Mouse (Mus musculus) C2C12 (cell line): ENCODE data around the gene Phkg1. TPM values are rescaled to one million over a fixed set of nuclear protein-coding genes. Genes with fewer than 3 reads are reported as not detected.

Experiments
- H3K27me3 ChIP-seq: one replicate; pipeline ENCODE4 v1.6.1; 2011; ENCODE audit not compliant: control insufficient read depth, insufficient read depth, insufficient read length
- H3K36me3 ChIP-seq: one replicate; pipeline ENCODE4 v1.6.1; 2011; ENCODE audit not compliant: control insufficient read depth, insufficient read depth
- H3K4me3 ChIP-seq: one replicate; pipeline ENCODE4 v1.5.1; 2011; ENCODE audit warnings: mild to moderate bottlenecking, control low read depth; ENCODE audit not compliant: poor library complexity, insufficient read depth, severe bottlenecking
- H3K79me2 ChIP-seq: one replicate; pipeline ENCODE4 v1.6.1; 2011; ENCODE audit not compliant: control insufficient read depth, insufficient read depth
- H3K79me3 ChIP-seq: one replicate; pipeline ENCODE4 v1.6.1; 2011; ENCODE audit warnings: low read depth, control low read depth
- H3ac ChIP-seq: one replicate; pipeline ENCODE3; 2011; ENCODE audit warnings: low read depth; ENCODE audit not compliant: control insufficient read depth, insufficient read length
- CEBPB ChIP-seq: IDR thresholded peaks from one replicate; pipeline ENCODE4 v1.6.1; 2011; ENCODE audit warnings: low read depth, mild to moderate bottlenecking, control low read depth, moderate library complexity
- CTCF ChIP-seq: IDR thresholded peaks from one replicate; pipeline ENCODE4 v1.5.1; 2011; ENCODE audit not compliant: control insufficient read depth, insufficient read depth, insufficient read length
- FOSL1 ChIP-seq: IDR thresholded peaks from one replicate; pipeline ENCODE4 v1.8.0; 2011; ENCODE audit warnings: mild to moderate bottlenecking, low read length; ENCODE audit not compliant: poor library complexity, insufficient read depth, severe bottlenecking
- MAX ChIP-seq: IDR thresholded peaks from one replicate; pipeline ENCODE4 v1.6.1; 2011; ENCODE audit warnings: mild to moderate bottlenecking, control low read depth
- MYOD1 ChIP-seq: IDR thresholded peaks from one replicate; pipeline ENCODE4 v1.6.1; 2011; ENCODE audit warnings: low read depth; ENCODE audit not compliant: control insufficient read depth, insufficient read length
- MYOG ChIP-seq: IDR thresholded peaks from one replicate; pipeline ENCODE4 v1.6.1; 2011; ENCODE audit not compliant: control insufficient read depth, insufficient read length; ENCODE audit errors: extremely low read depth
- USF1 ChIP-seq: IDR thresholded peaks from one replicate; pipeline ENCODE4 v1.6.1; 2011; ENCODE audit warnings: low read depth, mild to moderate bottlenecking, control low read depth, moderate library complexity
- polyA plus RNA-seq: library from polyadenylated mRNA; unstranded; fragments of >200 nt; fragmentation: generic; extraction: Trizol; gene quantifications from one replicate; pipeline ENCODE4 v1.2.1, GENCODE M21; 2012; ENCODE audit warnings: missing spikeins

The Phkg1 gene
- polyA plus RNA-seq, 1 experiment, result 0.15 TPM

DNA sequence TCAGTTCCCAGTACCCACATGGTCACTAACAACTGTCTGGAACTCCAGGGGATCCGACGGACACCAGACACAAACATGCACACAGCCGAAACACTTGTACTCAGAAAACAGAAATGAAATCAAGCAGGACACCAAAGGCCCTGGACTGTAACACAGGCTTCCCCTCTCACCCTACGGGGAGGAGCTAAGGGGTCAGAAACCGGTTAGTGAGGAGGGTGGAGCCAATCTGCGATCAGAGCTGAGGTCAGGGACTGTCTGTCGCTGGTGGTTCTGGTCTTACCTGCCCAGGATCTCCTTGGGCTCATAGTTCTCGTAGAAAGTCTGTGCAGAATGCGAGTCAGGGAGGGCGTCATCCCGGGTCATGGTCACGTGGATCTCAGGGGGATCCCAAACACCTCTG lies 24.4 kb downstream of the Phkg1 start:
- Histone ChIP-seq H3K79me3 (no peaks in the 10 kb centered on the region), H3K79me2 (no peaks in the 10 kb centered on the region), H3K36me3 (no peaks in the 10 kb centered on the region), H3K4me3 (no peak overlapping the region), H3K27me3 (no peaks in the 10 kb centered on the region), H3ac (no peak overlapping the region)
- TF ChIP-seq FOSL1 (no peak), MYOD1 (no peak), CTCF (no peak), MYOG (no peak), CEBPB (no peak), MAX (no peak), USF1 (no peak)

GRCm38 (mm10) chr5:129871238-129871637 lies 27.1 kb downstream of the Phkg1 start:
- Histone ChIP-seq H3ac (no peak overlapping the region), H3K79me2 (no peaks in the 10 kb centered on the region), H3K36me3 (no peaks in the 10 kb centered on the region), H3K27me3 (no peaks in the 10 kb centered on the region), H3K4me3 (no peak overlapping the region), H3K79me3 (no peaks in the 10 kb centered on the region)
- no peak for TF ChIP-seq CTCF
- no peak for TF ChIP-seq FOSL1
- no peak for TF ChIP-seq MYOG
- TF ChIP-seq USF1, result no peak
- no peak for TF ChIP-seq CEBPB
- TF ChIP-seq MAX, result no peak
- TF ChIP-seq MYOD1, result no peak

GRCm38 (mm10) chr5:129869238-129869995 lies 28.9 kb downstream of the Phkg1 start:
- H3K36me3 ChIP-seq, result no peaks in the 10 kb centered on the region
- no peaks in the 10 kb centered on the region for H3K79me2 ChIP-seq
- H3K27me3 ChIP-seq, result no peaks in the 10 kb centered on the region
- no peak for TF ChIP-seq CEBPB
- H3K4me3 ChIP-seq, result no peak overlapping the region
- H3ac ChIP-seq, result no peak overlapping the region
- H3K79me3 ChIP-seq, result no peaks in the 10 kb centered on the region

GRCm38 (mm10) chr5:129865841-129866240 lies 32.5 kb downstream of the Phkg1 start:
- H3K79me3 ChIP-seq, result no peaks in the 10 kb centered on the region
- TF ChIP-seq MYOG, result no peak
- TF ChIP-seq CTCF, result no peak
- TF ChIP-seq CEBPB, result no peak
- no peak for TF ChIP-seq MAX
- TF ChIP-seq USF1, result no peak
- TF ChIP-seq MYOD1, result no peak
- TF ChIP-seq FOSL1, result no peak
- H3K36me3 ChIP-seq, result no peaks in the 10 kb centered on the region
- H3ac ChIP-seq, result no peak overlapping the region
- H3K4me3 ChIP-seq, result no peak overlapping the region
- no peaks in the 10 kb centered on the region for H3K79me2 ChIP-seq
- H3K27me3 ChIP-seq, result no peaks in the 10 kb centered on the region

GRCm38 (mm10) chr5:129864467-129864866 lies 33.9 kb downstream of the Phkg1 start:
- TF ChIP-seq MAX, result no peak
- no peak for TF ChIP-seq MYOD1
- TF ChIP-seq CTCF, result no peak
- no peak for TF ChIP-seq USF1
- TF ChIP-seq FOSL1, result no peak
- no peak for TF ChIP-seq MYOG
- no peak for TF ChIP-seq CEBPB
- H3K36me3 ChIP-seq, result no peaks in the 10 kb centered on the region
- H3K27me3 ChIP-seq, result no peaks in the 10 kb centered on the region
- no peaks in the 10 kb centered on the region for H3K79me2 ChIP-seq
- H3K79me3 ChIP-seq, result no peaks in the 10 kb centered on the region
- no peak overlapping the region for H3ac ChIP-seq
- H3K4me3 ChIP-seq, result no peak overlapping the region

GRCm38 (mm10) chr5:129862325-129862724 lies 36.0 kb downstream of the Phkg1 start:
- Histone ChIP-seq H3K36me3 (peaks cover 5% of the 10 kb centered on the region), H3K79me2 (no peaks in the 10 kb centered on the region), H3K79me3 (no peaks in the 10 kb centered on the region), H3ac (no peak overlapping the region), H3K27me3 (no peaks in the 10 kb centered on the region), H3K4me3 (no peak overlapping the region)
- TF ChIP-seq USF1 (no peak), MYOD1 (no peak), MAX (no peak), MYOG (no peak), CEBPB (no peak), CTCF (no peak), FOSL1 (no peak)
